ENCODE assay signal across 11 mouse cellular contexts in the genomic region with DNA sequence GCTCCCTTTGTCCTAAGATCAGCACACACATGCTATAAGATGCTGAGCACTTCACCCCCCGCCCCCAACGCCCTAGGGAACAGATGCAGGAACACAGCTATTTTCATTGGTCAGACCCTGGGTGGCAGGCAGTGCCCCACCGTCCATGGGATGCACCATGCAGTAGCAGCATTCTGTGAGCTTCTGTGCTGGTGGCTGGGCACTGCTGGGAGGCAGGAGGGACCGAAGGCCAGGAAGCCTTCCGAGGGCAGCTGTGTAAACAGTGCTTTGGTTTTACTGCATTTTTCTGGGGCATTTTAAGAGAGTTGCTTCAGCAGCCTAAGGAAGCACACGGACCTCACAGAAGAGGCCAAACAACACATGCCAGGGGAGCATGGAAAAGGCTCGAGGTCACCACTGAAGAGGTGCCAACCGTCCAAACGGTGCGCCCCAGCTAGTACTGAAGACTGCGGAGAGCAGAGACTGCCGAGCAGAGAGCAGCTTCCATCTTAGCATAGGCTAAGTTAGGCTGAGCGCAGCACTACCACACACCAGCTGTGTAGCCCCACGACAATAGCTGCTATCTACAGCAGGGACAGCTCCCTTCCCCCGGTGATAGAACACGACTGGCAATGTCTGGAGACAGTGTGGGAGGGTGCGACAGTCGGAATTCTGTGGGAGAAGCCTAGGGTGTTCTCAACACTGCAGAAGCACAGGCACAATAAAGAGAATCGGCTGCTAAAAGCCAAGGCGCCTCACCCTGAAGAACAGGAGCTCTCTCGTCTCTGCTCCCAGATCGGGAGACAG. TPM values are rescaled to one million over a fixed set of nuclear protein-coding genes. Genes with fewer than 3 reads are reported as not detected.
DNase-seq lines count a peak whose midpoint lies in the region; ATAC-seq lines count a peak whose summit lies in the region.
"Had no signal": no experiment of that assay in that cellular context is flagged by ENCODE, and none has a peak within 500 bp of the region (broad histone marks: within the 10 kb centered on the region; RNA-seq: fewer than 3 reads in every experiment).

No protein-coding gene starts in this region.

- no peaks in the 10 kb centered on the region for H3K9me3 ChIP-seq in hindbrain, embryonic 11.5 days (ENCODE audit: control insufficient read depth, low read length)
- H3K9me3 ChIP-seq in hindbrain, embryonic 13.5 days, result no peaks in the 10 kb centered on the region
- no peaks in the 10 kb centered on the region for H3K9me3 ChIP-seq in midbrain, embryonic 12.5 days
- H3K9me3 ChIP-seq in midbrain, embryonic 15.5 days, result no peaks in the 10 kb centered on the region
- H3K9me3 ChIP-seq: embryonic facial prominence, embryonic 12.5 days had no signal

- no peaks in the 10 kb centered on the region for H3K27me3 ChIP-seq in hindbrain, embryonic 11.5 days (ENCODE audit: control insufficient read depth, insufficient read depth, low read length)
- H3K27me3 ChIP-seq in hindbrain, embryonic 13.5 days, result no peaks in the 10 kb centered on the region
- no peaks in the 10 kb centered on the region for H3K27me3 ChIP-seq in midbrain, embryonic 12.5 days
- no peaks in the 10 kb centered on the region for H3K27me3 ChIP-seq in midbrain, embryonic 15.5 days (replicated peaks)
- H3K27me3 ChIP-seq: embryonic facial prominence, embryonic 12.5 days had no signal

- 70% methylated on average over 22 of the region's 22 CpGs for WGBS in hindbrain, embryonic 11.5 days
- WGBS in hindbrain, embryonic 13.5 days, result 80% methylated on average over 22 of the region's 22 CpGs
- 80% methylated on average over 22 of the region's 22 CpGs for WGBS in midbrain, embryonic 12.5 days
- WGBS in midbrain, embryonic 15.5 days, result 82% methylated on average over 22 of the region's 22 CpGs

- H3K4me2 ChIP-seq in hindbrain, embryonic 11.5 days (replicated peaks; ENCODE audit: low read depth, low read length), result no peak overlapping the region
- no peak overlapping the region for H3K4me2 ChIP-seq in hindbrain, embryonic 13.5 days
- no peak overlapping the region for H3K4me2 ChIP-seq in midbrain, embryonic 12.5 days (replicated peaks)
- H3K4me2 ChIP-seq in midbrain, embryonic 15.5 days, result no peak overlapping the region
- H3K4me2 ChIP-seq: embryonic facial prominence, embryonic 12.5 days had no signal

- 0 out of 2 replicates have a peak, but pooled peaks cover 4% of the 10 kb centered on the region for H3K36me3 ChIP-seq in hindbrain, embryonic 11.5 days (ENCODE audit: control insufficient read depth, insufficient read depth, low read length)
- peaks cover 100% of the 10 kb centered on the region for H3K36me3 ChIP-seq in hindbrain, embryonic 13.5 days
- H3K36me3 ChIP-seq in midbrain, embryonic 12.5 days, result peaks cover 83% of the 10 kb centered on the region
- peaks cover 27% of the 10 kb centered on the region; the same call in 1 of the 2 replicates for H3K36me3 ChIP-seq in midbrain, embryonic 15.5 days (replicated peaks)

- no peak for ATAC-seq in hindbrain, embryonic 11.5 days (ENCODE audit: low FRiP score)
- ATAC-seq in hindbrain, embryonic 13.5 days (ENCODE audit: low FRiP score), result no peak
- ATAC-seq in midbrain, embryonic 12.5 days (ENCODE audit: low FRiP score, low read depth), result no peak
- ATAC-seq in midbrain, embryonic 15.5 days (replicated peaks), result no peak

- no peak overlapping the region for H3K9ac ChIP-seq in hindbrain, embryonic 11.5 days (ENCODE audit: low read depth, low read length)
- H3K9ac ChIP-seq in hindbrain, embryonic 13.5 days, result no peak overlapping the region
- H3K9ac ChIP-seq in midbrain, embryonic 12.5 days (replicated peaks), result no peak overlapping the region
- H3K9ac ChIP-seq in midbrain, embryonic 15.5 days, result no peak overlapping the region
- H3K9ac ChIP-seq: embryonic facial prominence, embryonic 12.5 days had no signal

- no peak overlapping the region for H3K4me3 ChIP-seq in hindbrain, embryonic 11.5 days (ENCODE audit: low read depth, low read length)
- no peak overlapping the region for H3K4me3 ChIP-seq in hindbrain, embryonic 13.5 days
- H3K4me3 ChIP-seq in midbrain, embryonic 12.5 days, result no peak overlapping the region
- no peak overlapping the region for H3K4me3 ChIP-seq in midbrain, embryonic 15.5 days
- H3K4me3 ChIP-seq: embryonic facial prominence, embryonic 12.5 days had no signal

- H3K4me1 ChIP-seq in hindbrain, embryonic 11.5 days (replicated peaks; ENCODE audit: control insufficient read depth, insufficient read depth, low read length), result no peaks in the 10 kb centered on the region
- no peaks in the 10 kb centered on the region for H3K4me1 ChIP-seq in hindbrain, embryonic 13.5 days (replicated peaks)
- H3K4me1 ChIP-seq in midbrain, embryonic 12.5 days, result no peaks in the 10 kb centered on the region
- H3K4me1 ChIP-seq in midbrain, embryonic 15.5 days, result no peaks in the 10 kb centered on the region
- H3K4me1 ChIP-seq: embryonic facial prominence, embryonic 12.5 days had no signal

- H3K27ac ChIP-seq in hindbrain, embryonic 11.5 days (ENCODE audit: low read depth, low read length), result peak overlapping the region; percentile 20; the same call in 1 of the 2 replicates
- no peak overlapping the region for H3K27ac ChIP-seq in hindbrain, embryonic 13.5 days
- H3K27ac ChIP-seq in midbrain, embryonic 12.5 days (replicated peaks), result peak overlapping the region; percentile 2; the same call in 1 of the 2 replicates
- no peak overlapping the region for H3K27ac ChIP-seq in midbrain, embryonic 15.5 days
- H3K27ac ChIP-seq: embryonic facial prominence, embryonic 12.5 days had no signal

- no peak for DNase-seq in hindbrain, embryonic 11.5 days (ENCODE audit: low spot score)
- DNase-seq in left cerebral cortex, adult 9 months (ENCODE audit: low spot score in 2 of 2), result peak; percentile 78 to 86
- peak; percentile 60 for DNase-seq in testis, postnatal 10 days (ENCODE audit: low spot score)
- no peak for DNase-seq in thymus, postnatal 4 days
- DNase-seq in cerebellum, postnatal 14 days, result no peak
- DNase-seq: gastrocnemius, postnatal 14 days; thymus, adult 18-20 months had no signal

RNA-seq across cellular contexts. Expression of gene Apol8, which starts 27.4 kb away (rescaled TPM):
- polyA plus RNA-seq in hindbrain, embryonic 11.5 days (2014; fragmentation: Nextera tagmentation; extraction: Ambion mirVana), result 0.06 and 0.20 TPM in 2 replicates
- polyA plus RNA-seq in hindbrain, embryonic 13.5 days (2015; fragmentation: Nextera tagmentation; extraction: Ambion mirVana), result 0.06 and 0.16 TPM in 2 replicates
- polyA plus RNA-seq in midbrain, embryonic 12.5 days (2016; fragmentation: Nextera tagmentation; extraction: Ambion mirVana), result 0.22 and 0.40 TPM in 2 replicates
- 0.18 and 0.23 TPM in 2 replicates for polyA plus RNA-seq in midbrain, embryonic 15.5 days (2015; fragmentation: Nextera tagmentation; extraction: Ambion mirVana)

RNA-seq across cellular contexts. Expression of gene Apol9b, which starts 55.4 kb away (rescaled TPM):
- not detected in 2 replicates for polyA plus RNA-seq in hindbrain, embryonic 11.5 days (2014; fragmentation: Nextera tagmentation; extraction: Ambion mirVana)
- polyA plus RNA-seq in hindbrain, embryonic 13.5 days (2015; fragmentation: Nextera tagmentation; extraction: Ambion mirVana), result not detected in 2 replicates
- polyA plus RNA-seq in midbrain, embryonic 12.5 days (2016; fragmentation: Nextera tagmentation; extraction: Ambion mirVana), result not detected in 2 replicates
- not detected in 2 replicates for polyA plus RNA-seq in midbrain, embryonic 15.5 days (2015; fragmentation: Nextera tagmentation; extraction: Ambion mirVana)
- polyA plus RNA-seq: embryonic facial prominence, embryonic 12.5 days had no signal

RNA-seq across cellular contexts. Expression of gene Myh9, which starts 57.7 kb away (rescaled TPM):
- polyA plus RNA-seq in hindbrain, embryonic 11.5 days (2014; fragmentation: Nextera tagmentation; extraction: Ambion mirVana), result 20.7 and 29.8 TPM in 2 replicates
- 14.5 and 14.9 TPM in 2 replicates for polyA plus RNA-seq in hindbrain, embryonic 13.5 days (2015; fragmentation: Nextera tagmentation; extraction: Ambion mirVana)
- 24.9 and 29.1 TPM in 2 replicates for polyA plus RNA-seq in midbrain, embryonic 12.5 days (2016; fragmentation: Nextera tagmentation; extraction: Ambion mirVana)
- 11.9 and 14.2 TPM in 2 replicates for polyA plus RNA-seq in midbrain, embryonic 15.5 days (2015; fragmentation: Nextera tagmentation; extraction: Ambion mirVana)

Comparison
In these comparisons a context has a peak if more than half of its experiments do, and no peak if none do; other contexts are left out.
1. H3K27ac ChIP-seq: peak in hindbrain, embryonic 11.5 days (single experiment) and midbrain, embryonic 12.5 days (single experiment); none in hindbrain, embryonic 13.5 days (single experiment) and midbrain, embryonic 15.5 days (single experiment).
2. DNase-seq: peak in left cerebral cortex, adult 9 months (2 of 2) and testis, postnatal 10 days (single experiment); none in hindbrain, embryonic 11.5 days (single experiment), thymus, postnatal 4 days (single experiment) and cerebellum, postnatal 14 days (0 of 2).